Mouse (Mus musculus) midbrain, embryonic 14.5 days (tissue): ENCODE results near the gene Rpl7l1. TPM values are rescaled to one million over a fixed set of nuclear protein-coding genes. Genes with fewer than 3 reads are reported as not detected.

ENCODE experiments used
- ATAC-seq: fragments of 200-750 bp; cut with Nextera tagmentation; 2 replicates; pipeline ENCODE4 v1.8.0; 2017; ENCODE audit warnings: moderate number of reproducible peaks, moderate library complexity; ENCODE audit not compliant: low FRiP score, low TSS enrichment
- DNase-seq: peaks from one replicate; pipeline ENCODE4 v3.0.0-alpha.2; 2015
- H3K27ac ChIP-seq: fragments of 300-500 bp; sonication (generic); replicated peaks from 2 replicates; pipeline ENCODE4 v1.5.1; 2014; ENCODE audit warnings: mild to moderate bottlenecking, low read depth, low read length, moderate library complexity
- H3K27me3 ChIP-seq: fragments of 300-500 bp; sonication (generic); 2 replicates; pipeline ENCODE4 v1.6.1; 2014; ENCODE audit warnings: low read length, control low read depth, mixed read lengths; ENCODE audit not compliant: control insufficient read depth, insufficient read depth
- H3K36me3 ChIP-seq: fragments of 300-500 bp; sonication (generic); 2 replicates; pipeline ENCODE4 v1.6.1; 2014; ENCODE audit warnings: low read length, control low read depth; ENCODE audit not compliant: control insufficient read depth, insufficient read depth
- H3K4me1 ChIP-seq: fragments of 300-500 bp; sonication (generic); 2 replicates; pipeline ENCODE4 v1.6.1; 2014; ENCODE audit warnings: mild to moderate bottlenecking, antibody characterized with exemption, low read length, control low read depth; ENCODE audit not compliant: control insufficient read depth, insufficient read depth
- H3K4me2 ChIP-seq: fragments of 300-500 bp; sonication (generic); 2 replicates; pipeline ENCODE4 v1.6.1; 2014; ENCODE audit warnings: mild to moderate bottlenecking, low read length, moderate library complexity
- H3K4me3 ChIP-seq: fragments of 300-500 bp; sonication (generic); replicated peaks from 2 replicates; pipeline ENCODE4 v1.5.1; 2014; ENCODE audit warnings: low read depth, low read length
- H3K9ac ChIP-seq: fragments of 300-500 bp; sonication (generic); replicated peaks from 2 replicates; pipeline ENCODE4 v1.6.1; 2014; ENCODE audit warnings: mild to moderate bottlenecking, low read length, moderate library complexity
- H3K9me3 ChIP-seq: fragments of 300-500 bp; sonication (generic); 2 replicates; pipeline ENCODE4 v1.6.1; 2016; ENCODE audit warnings: low read length, control low read depth, mixed read lengths; ENCODE audit not compliant: control insufficient read depth
- WGBS: fragments of 180-500 bp; shearing (Covaris S2); extraction: QIAGEN DNeasy Blood & Tissue Kit; methylation state at CpG from one replicate; pipeline ENCODE4 v1.1.7; 2014; 5-methylcytosine and 5-hydroxymethylcytosine counted together
- polyA plus RNA-seq: library from polyadenylated mRNA; unstranded; fragments of >200 nt; fragmentation: Nextera tagmentation; extraction: Ambion mirVana; gene quantifications from 2 replicates; pipeline ENCODE4 v1.2.1, GENCODE M21; 2014

Rpl7l1 gene
- polyA plus RNA-seq, 1 experiment from 2014 or later = 96.8 TPM

GRCm38 (mm10) chr17:46813637-46814036 lies 31.2 kb upstream of the Rpl7l1 start:
- 90% methylated on average over 8 of the region's 8 CpGs for WGBS
- ATAC-seq = no peak
- Histone ChIP-seq H3K4me2 (no peak overlapping the region), H3K36me3 (peaks cover 71% of the 10 kb centered on the region), H3K27me3 (no peaks in the 10 kb centered on the region), H3K9ac (no peak overlapping the region), H3K9me3 (no peaks in the 10 kb centered on the region), H3K4me1 (no peaks in the 10 kb centered on the region), H3K4me3 (no peak overlapping the region), H3K27ac (no peak overlapping the region)
- no peak for DNase-seq

- no peak for DNase-seq
- Histone ChIP-seq H3K27ac (no peak overlapping the region), H3K9ac (no peak overlapping the region), H3K36me3 (peaks cover 74% of the 10 kb centered on the region), H3K9me3 (no peaks in the 10 kb centered on the region), H3K4me1 (no peaks in the 10 kb centered on the region), H3K4me3 (no peak overlapping the region), H3K27me3 (no peaks in the 10 kb centered on the region), H3K4me2 (no peak overlapping the region)
- ATAC-seq = no peak
- WGBS = 96% methylated on average over 1 of the region's 1 CpGs
Measured at GRCm38 (mm10) chr17:46812442-46812841, 30.0 kb upstream of the Rpl7l1 start.

- no peak overlapping the region for H3K9ac ChIP-seq
- no peaks in the 10 kb centered on the region for H3K9me3 ChIP-seq
- no peak for ATAC-seq
- DNase-seq = no peak
- H3K27me3 ChIP-seq = no peaks in the 10 kb centered on the region
- peaks cover 81% of the 10 kb centered on the region for H3K36me3 ChIP-seq
- no peaks in the 10 kb centered on the region for H3K4me1 ChIP-seq
- no peak overlapping the region for H3K4me3 ChIP-seq
- no peak overlapping the region for H3K27ac ChIP-seq
- H3K4me2 ChIP-seq = no peak overlapping the region
- 86% methylated on average over 3 of the region's 3 CpGs for WGBS
Measured at GRCm38 (mm10) chr17:46810672-46811071, 28.2 kb upstream of the Rpl7l1 start.

- WGBS = 90% methylated on average over 6 of the region's 6 CpGs
- Histone ChIP-seq H3K27me3 (no peaks in the 10 kb centered on the region), H3K36me3 (peaks cover 85% of the 10 kb centered on the region), H3K27ac (no peak overlapping the region), H3K4me3 (no peak overlapping the region), H3K4me2 (no peak overlapping the region), H3K4me1 (no peaks in the 10 kb centered on the region), H3K9me3 (no peaks in the 10 kb centered on the region), H3K9ac (no peak overlapping the region)
- ATAC-seq (no peak), DNase-seq (no peak)
Measured at GRCm38 (mm10) chr17:46809131-46809830, 26.8 kb upstream of the Rpl7l1 start.

- H3K9ac ChIP-seq = no peak overlapping the region
- DNase-seq (no peak), ATAC-seq (no peak)
- H3K4me1 ChIP-seq = no peaks in the 10 kb centered on the region
- no peak overlapping the region for H3K27ac ChIP-seq
- no peak overlapping the region for H3K4me2 ChIP-seq
- no peak overlapping the region for H3K4me3 ChIP-seq
- no peaks in the 10 kb centered on the region for H3K9me3 ChIP-seq
- H3K36me3 ChIP-seq = peaks cover 76% of the 10 kb centered on the region
- no peaks in the 10 kb centered on the region for H3K27me3 ChIP-seq
- WGBS = 95% methylated on average over 10 of the region's 10 CpGs
Measured at GRCm38 (mm10) chr17:46808376-46808775, 25.9 kb upstream of the Rpl7l1 start.

- Histone ChIP-seq H3K27ac (no peak overlapping the region), H3K4me3 (no peak overlapping the region), H3K36me3 (peaks cover 58% of the 10 kb centered on the region), H3K9me3 (no peaks in the 10 kb centered on the region), H3K9ac (no peak overlapping the region), H3K4me1 (no peaks in the 10 kb centered on the region), H3K4me2 (no peak overlapping the region), H3K27me3 (no peaks in the 10 kb centered on the region)
- no peak for ATAC-seq
- DNase-seq = no peak
- 89% methylated on average over 6 of the region's 6 CpGs for WGBS
Measured at GRCm38 (mm10) chr17:46801761-46802160, 19.3 kb upstream of the Rpl7l1 start.

- no peaks in the 10 kb centered on the region for H3K4me1 ChIP-seq
- 79% methylated on average over 10 of the region's 10 CpGs for WGBS
- no peaks in the 10 kb centered on the region for H3K9me3 ChIP-seq
- no peak overlapping the region for H3K4me2 ChIP-seq
- H3K4me3 ChIP-seq = no peak overlapping the region
- DNase-seq (no peak), ATAC-seq (no peak)
- peaks cover 38% of the 10 kb centered on the region for H3K36me3 ChIP-seq
- no peaks in the 10 kb centered on the region for H3K27me3 ChIP-seq
- no peak overlapping the region for H3K27ac ChIP-seq
- H3K9ac ChIP-seq = no peak overlapping the region
Measured at GRCm38 (mm10) chr17:46799680-46800079, 17.2 kb upstream of the Rpl7l1 start.

- ATAC-seq = no peak
- H3K4me3 ChIP-seq = no peak overlapping the region
- 24% methylated on average over 7 of the region's 8 CpGs for WGBS
- no peaks in the 10 kb centered on the region for H3K27me3 ChIP-seq
- no peak overlapping the region for H3K9ac ChIP-seq
- H3K4me2 ChIP-seq = no peak overlapping the region
- H3K9me3 ChIP-seq = no peaks in the 10 kb centered on the region
- H3K27ac ChIP-seq = no peak overlapping the region
- H3K4me1 ChIP-seq = no peaks in the 10 kb centered on the region
- no peak for DNase-seq
- peaks cover 35% of the 10 kb centered on the region for H3K36me3 ChIP-seq
Measured at GRCm38 (mm10) chr17:46797386-46797785, 14.9 kb upstream of the Rpl7l1 start.

- no peak overlapping the region for H3K4me3 ChIP-seq
- ATAC-seq (no peak), DNase-seq (no peak)
- H3K9me3 ChIP-seq = no peaks in the 10 kb centered on the region
- no peaks in the 10 kb centered on the region for H3K27me3 ChIP-seq
- H3K4me1 ChIP-seq = no peaks in the 10 kb centered on the region
- no peak overlapping the region for H3K9ac ChIP-seq
- H3K4me2 ChIP-seq = no peak overlapping the region
- H3K36me3 ChIP-seq = peaks cover 30% of the 10 kb centered on the region
- no peak overlapping the region for H3K27ac ChIP-seq
- WGBS = 92% methylated on average over 4 of the region's 4 CpGs
Measured at GRCm38 (mm10) chr17:46796743-46797142, 14.3 kb upstream of the Rpl7l1 start.
